Mouse (Mus musculus) monocyte, adult 5-6 weeks (primary cell): Measurements from ENCODE around the gene Gpr173. TPM values are rescaled to one million over a fixed set of nuclear protein-coding genes. Genes with fewer than 3 reads are reported as not detected.
"Not testable (repeated sequence)": the region's sequence is repeated elsewhere in the genome, so short reads cannot be mapped to it uniquely, and the experiment has no call there.

Experiments used
- ATAC-seq: fragments of 153-309, 156-312 bp; replicated peaks from 2 replicates; pipeline ENCODE4 v1.8.0; 2017; ENCODE audit warnings: mild to moderate bottlenecking; ENCODE audit not compliant: low TSS enrichment, insufficient number of reproducible peaks, severe bottlenecking, poor library complexity, low FRiP score
- total RNA-seq: library from RNA; stranded (forward); fragments of 200-1000, 200-491, 200-594 nt; gene quantifications from 3 replicates; pipeline ENCODE4 v1.2.3, GENCODE M21; 2017

The Gpr173 gene
- total RNA-seq = not detected in 3 replicates

GRCm38 (mm10) chrX:152368397-152369273 lies at the start of gene Gpr173:
Gene Gpr173 (minus strand): TSS chrX:152368704.
- ATAC-seq = no peak

GRCm38 (mm10) chrX:152403251-152403650 lies 34.7 kb upstream of the Gpr173 start:
- no peak for ATAC-seq

- ATAC-seq = no peak
Measured at GRCm38 (mm10) chrX:152400096-152400495, 31.6 kb upstream of the Gpr173 start.

- ATAC-seq = no peak
Measured at GRCm38 (mm10) chrX:152368054-152368396, 479 bp downstream of the Gpr173 start.

- no peak for ATAC-seq
Measured at GRCm38 (mm10) chrX:152366418-152366817, 2.1 kb downstream of the Gpr173 start.

- peak; percentile 80 for ATAC-seq
Measured at GRCm38 (mm10) chrX:152352553-152353153, 15.9 kb downstream of the Gpr173 start.

- no peak for ATAC-seq
Measured at GRCm38 (mm10) chrX:152347041-152347440, 21.5 kb downstream of the Gpr173 start.

- ATAC-seq = no peak
Measured at GRCm38 (mm10) chrX:152346587-152346986, 21.9 kb downstream of the Gpr173 start.

- no peak for ATAC-seq
Measured at GRCm38 (mm10) chrX:152342903-152343302, 25.6 kb downstream of the Gpr173 start.

- ATAC-seq = peak; percentile 98
Measured at GRCm38 (mm10) chrX:152342358-152342901, 26.1 kb downstream of the Gpr173 start, which contains the start of gene Tspyl2. Gene Tspyl2 (minus strand): TSS chrX:152342425.

- no peak for ATAC-seq
Measured at GRCm38 (mm10) chrX:152341496-152341895, 27.0 kb downstream of the Gpr173 start.

- ATAC-seq = peak; percentile 96
Measured at GRCm38 (mm10) chrX:152336546-152337332, 31.8 kb downstream of the Gpr173 start.

- ATAC-seq = not testable (repeated sequence)
Measured at GRCm38 (mm10) chrX:152336123-152336522, 32.4 kb downstream of the Gpr173 start.

GRCm38 (mm10) chrX:152329400-152329799 lies 39.1 kb downstream of the Gpr173 start:
- ATAC-seq = not testable (repeated sequence)

GRCm38 (mm10) chrX:152327689-152328052 lies 40.8 kb downstream of the Gpr173 start:
- no peak for ATAC-seq

GRCm38 (mm10) chrX:152326996-152327688 lies 41.4 kb downstream of the Gpr173 start, which contains the start of gene Kantr:
Gene Kantr (minus strand): TSS chrX:152327495.
- peak; percentile 100 for ATAC-seq

- ATAC-seq = no peak
Measured at GRCm38 (mm10) chrX:152323584-152323983, 44.9 kb downstream of the Gpr173 start.

- ATAC-seq = 0 out of 2 replicates have a peak, but pooled peaks have one; percentile 43
Measured at GRCm38 (mm10) chrX:152322776-152323175, 45.7 kb downstream of the Gpr173 start.
